Comparison of ENCODE assay signal across 8 mouse cellular contexts in genomic region chr1:184851741-184852618, GRCm38 (mm10). TPM values are rescaled to one million over a fixed set of nuclear protein-coding genes. Genes with fewer than 3 reads are reported as not detected.
DNase-seq lines count a peak whose midpoint lies in the region; ATAC-seq lines count a peak whose summit lies in the region.

No protein-coding gene starts in this region.

- H3K4me3 ChIP-seq in hindbrain, embryonic 14.5 days (replicated peaks; ENCODE audit: low read length), result peak overlapping the region; percentile 9; the same call in 1 of the 2 replicates

- no peaks in the 10 kb centered on the region for H3K36me3 ChIP-seq in hindbrain, embryonic 14.5 days (replicated peaks; ENCODE audit: control insufficient read depth, insufficient read depth)

- peak; percentile 92 for ATAC-seq in hindbrain, embryonic 14.5 days (ENCODE audit: low FRiP score)

- H3K4me1 ChIP-seq in hindbrain, embryonic 14.5 days (replicated peaks; ENCODE audit: control insufficient read depth, insufficient read depth, low read length), result peaks cover 6% of the 10 kb centered on the region; the same call in 1 of the 2 replicates

- no peaks in the 10 kb centered on the region for H3K9me3 ChIP-seq in hindbrain, embryonic 14.5 days (ENCODE audit: control insufficient read depth, low read length)

- H3K27ac ChIP-seq in hindbrain, embryonic 14.5 days, result peak overlapping the region; percentile 72

- H3K27me3 ChIP-seq in hindbrain, embryonic 14.5 days (ENCODE audit: control insufficient read depth, insufficient read depth, low read length), result peaks cover 8% of the 10 kb centered on the region; the same call in 1 of the 2 replicates

- peak overlapping the region; percentile 48 for H3K4me2 ChIP-seq in hindbrain, embryonic 14.5 days (replicated peaks)

- peak; percentile 70 for DNase-seq in WW6 (ENCODE audit: low read depth, low spot score)
- peak; percentile 71 to 81 for DNase-seq in cerebellum, postnatal 25 days
- DNase-seq in frontal cortex, postnatal 25 days (ENCODE audit: low spot score in 2 of 2), result peak; percentile 37 to 69
- DNase-seq in hindbrain, embryonic 14.5 days (ENCODE audit: low spot score), result peak; percentile 87
- DNase-seq in layer of hippocampus, postnatal 25 days (ENCODE audit: extremely low spot score in 1 of 2, low spot score in 1 of 2), result peak; percentile 23 to 59
- DNase-seq in lung, postnatal 25 days (ENCODE audit: low spot score), result peak; percentile 94
- DNase-seq in retina, postnatal 1 day, result peak; percentile 92
- DNase-seq in thymus, postnatal 4 days, result peak; percentile 61

- 17% methylated on average over 31 of the region's 31 CpGs for WGBS in hindbrain, embryonic 14.5 days

- peak overlapping the region; percentile 39 for H3K9ac ChIP-seq in hindbrain, embryonic 14.5 days

RNA-seq across cellular contexts. Expression of gene Marc2, which starts 5.7 kb away (rescaled TPM):
- polyA plus RNA-seq in hindbrain, embryonic 14.5 days (2014; fragmentation: Nextera tagmentation; extraction: Ambion mirVana), result 141 and 144 TPM in 2 replicates
- 100 to 1,000 TPM; 107 to 112 TPM for total RNA-seq in layer of hippocampus, postnatal 25 days (2021)

RNA-seq across cellular contexts. Expression of gene C130074G19Rik, which starts 31.0 kb away (rescaled TPM):
- 1.1 and 1.5 TPM in 2 replicates for polyA plus RNA-seq in hindbrain, embryonic 14.5 days (2014; fragmentation: Nextera tagmentation; extraction: Ambion mirVana)
- 1 to 10 TPM; 8.1 to 9.9 TPM for total RNA-seq in layer of hippocampus, postnatal 25 days (2021)

RNA-seq across cellular contexts. Expression of gene Marc1, which starts 40.9 kb away (rescaled TPM):
- polyA plus RNA-seq in hindbrain, embryonic 14.5 days (2014; fragmentation: Nextera tagmentation; extraction: Ambion mirVana), result 0.21 and 0.33 TPM in 2 replicates
- under 1 TPM in 1 of 2 experiments, not detected in 1; 0.31 TPM for total RNA-seq in layer of hippocampus, postnatal 25 days (2021)

Comparison
In these comparisons a context has a peak if more than half of its experiments do, and no peak if none do; other contexts are left out.
1. Peak in every context shown above with its lines: DNase-seq, ATAC-seq, H3K4me3 ChIP-seq and H3K27ac ChIP-seq.
2. DNase-seq: peak in every context shown above with its lines; median percentile 94 in lung, postnatal 25 days; 92 in retina, postnatal 1 day; 87 in hindbrain, embryonic 14.5 days; 76 in cerebellum, postnatal 25 days; 70 in WW6; 61 in thymus, postnatal 4 days; 53 in frontal cortex, postnatal 25 days; 41 in layer of hippocampus, postnatal 25 days.